Mouse (Mus musculus): Measurements from ENCODE around the gene 4930518I15Rik. TPM values are rescaled to one million over a fixed set of nuclear protein-coding genes. Genes with fewer than 3 reads are reported as not detected.
"Not testable (repeated sequence)": the region's sequence is repeated elsewhere in the genome, so short reads cannot be mapped to it uniquely, and the experiment has no call there.

Gene 4930518I15Rik
- polyA plus RNA-seq, 1 experiment from 2014 or later, result 10.4 TPM

GRCm38 (mm10) chr2:156856311-156856710, 1.4 kb downstream of the 4930518I15Rik start:
- peaks cover 15% of the 10 kb centered on the region for H3K4me1 ChIP-seq (replicated peaks)

GRCm38 (mm10) chr2:156853999-156854771, 3.6 kb downstream of the 4930518I15Rik start:
- ATAC-seq (ENCODE audit: low read depth), result peak; percentile 69; the same call in 1 of the 2 replicates

More at GRCm38 (mm10) chr2:156856311-156856710, 1.4 kb downstream of the 4930518I15Rik start:
- Histone ChIP-seq H3K36me3 (peaks cover 38% of the 10 kb centered on the region), H3K4me3 (no peak overlapping the region), H3K9ac (no peak overlapping the region), H3K27ac (replicated peaks) (no peak overlapping the region), H3K9me3 (no peaks in the 10 kb centered on the region), H3K4me2 (no peak overlapping the region), H3K27me3 (no peaks in the 10 kb centered on the region)
- 91% methylated on average over 1 of the region's 1 CpGs for WGBS
- no peak for ATAC-seq (ENCODE audit: low read depth)

GRCm38 (mm10) chr2:156853584-156853983, 4.2 kb downstream of the 4930518I15Rik start:
- H3K27me3 ChIP-seq; H3K4me3 ChIP-seq; H3K4me2 ChIP-seq; H3K4me1 ChIP-seq (replicated peaks); H3K27ac ChIP-seq (replicated peaks); H3K9me3 ChIP-seq; H3K9ac ChIP-seq: not testable (repeated sequence)
- 65% methylated on average over 8 of the region's 13 CpGs for WGBS
- peak; percentile 51 for ATAC-seq (ENCODE audit: low read depth)
- peaks cover 51% of the 10 kb centered on the region for H3K36me3 ChIP-seq

More at GRCm38 (mm10) chr2:156853999-156854771, 3.6 kb downstream of the 4930518I15Rik start:
- not testable (repeated sequence) for H3K4me1 ChIP-seq (replicated peaks); H3K4me2 ChIP-seq; H3K4me3 ChIP-seq; H3K27me3 ChIP-seq; H3K9ac ChIP-seq; H3K27ac ChIP-seq (replicated peaks); H3K9me3 ChIP-seq
- H3K36me3 ChIP-seq, result peaks cover 46% of the 10 kb centered on the region
- 47% methylated on average over 13 of the region's 13 CpGs for WGBS

GRCm38 (mm10) chr2:156850505-156850904, 7.2 kb downstream of the 4930518I15Rik start:
- H3K4me2 ChIP-seq, result no peak overlapping the region
- H3K9me3 ChIP-seq, result no peaks in the 10 kb centered on the region
- no peak for ATAC-seq (ENCODE audit: low read depth)
- H3K27ac ChIP-seq (replicated peaks), result no peak overlapping the region
- peaks cover 23% of the 10 kb centered on the region for H3K4me1 ChIP-seq (replicated peaks)
- no peak overlapping the region for H3K9ac ChIP-seq
- WGBS, result 89% methylated on average over 5 of the region's 5 CpGs
- no peaks in the 10 kb centered on the region for H3K27me3 ChIP-seq
- peaks cover 40% of the 10 kb centered on the region for H3K36me3 ChIP-seq
- H3K4me3 ChIP-seq, result no peak overlapping the region

GRCm38 (mm10) chr2:156848526-156849182, 9.1 kb downstream of the 4930518I15Rik start:
- Histone ChIP-seq H3K4me1 (replicated peaks) (peaks cover 41% of the 10 kb centered on the region), H3K4me2 (no peak overlapping the region), H3K36me3 (peaks cover 40% of the 10 kb centered on the region), H3K27ac (replicated peaks) (no peak overlapping the region), H3K9me3 (no peaks in the 10 kb centered on the region), H3K27me3 (no peaks in the 10 kb centered on the region), H3K9ac (0 out of 2 replicates have a peak overlapping the region, but pooled peaks have one; percentile 22), H3K4me3 (no peak overlapping the region)
- 78% methylated on average over 6 of the region's 6 CpGs for WGBS
- ATAC-seq (ENCODE audit: low read depth), result no peak

- ATAC-seq (ENCODE audit: low read depth), result no peak
- Histone ChIP-seq H3K27me3 (no peaks in the 10 kb centered on the region), H3K4me2 (no peak overlapping the region), H3K9ac (0 out of 2 replicates have a peak overlapping the region, but pooled peaks have one; percentile 28), H3K4me3 (no peak overlapping the region), H3K4me1 (replicated peaks) (peaks cover 51% of the 10 kb centered on the region), H3K36me3 (peaks cover 36% of the 10 kb centered on the region), H3K9me3 (no peaks in the 10 kb centered on the region), H3K27ac (replicated peaks) (no peak overlapping the region)
- 47% methylated on average over 6 of the region's 6 CpGs for WGBS
Measured at GRCm38 (mm10) chr2:156847653-156848052, 10.1 kb downstream of the 4930518I15Rik start.

GRCm38 (mm10) chr2:156844715-156845114, 13.0 kb downstream of the 4930518I15Rik start:
- Histone ChIP-seq H3K4me3 (no peak overlapping the region), H3K27ac (replicated peaks) (peak overlapping the region; percentile 67), H3K27me3 (peaks cover 15% of the 10 kb centered on the region; the same call in 1 of the 2 replicates), H3K9ac (no peak overlapping the region), H3K4me2 (no peak overlapping the region), H3K36me3 (peaks cover 10% of the 10 kb centered on the region), H3K9me3 (no peaks in the 10 kb centered on the region), H3K4me1 (replicated peaks) (peaks cover 80% of the 10 kb centered on the region)
- WGBS, result 29% methylated on average over 10 of the region's 10 CpGs
- no peak for ATAC-seq (ENCODE audit: low read depth)

- Histone ChIP-seq H3K4me3 (no peak overlapping the region), H3K4me1 (replicated peaks) (peaks cover 85% of the 10 kb centered on the region), H3K9me3 (no peaks in the 10 kb centered on the region), H3K36me3 (peaks cover 5% of the 10 kb centered on the region; the same call in 1 of the 2 replicates), H3K9ac (no peak overlapping the region), H3K27me3 (peaks cover 21% of the 10 kb centered on the region; the same call in 1 of the 2 replicates), H3K4me2 (peak overlapping the region; percentile 87), H3K27ac (replicated peaks) (no peak overlapping the region)
- no peak for ATAC-seq (ENCODE audit: low read depth)
- 59% methylated on average over 10 of the region's 10 CpGs for whole genome bisulfite sequencing
Measured at GRCm38 (mm10) chr2:156843331-156843730, 14.4 kb downstream of the 4930518I15Rik start.

- Histone ChIP-seq H3K4me1 (replicated peaks) (peaks cover 79% of the 10 kb centered on the region), H3K9me3 (no peaks in the 10 kb centered on the region), H3K9ac (peak overlapping the region; percentile 72; the same call in 1 of the 2 replicates), H3K27me3 (peaks cover 21% of the 10 kb centered on the region; the same call in 1 of the 2 replicates), H3K4me3 (peak overlapping the region; percentile 61), H3K27ac (replicated peaks) (peak overlapping the region; percentile 76), H3K4me2 (peak overlapping the region; percentile 87), H3K36me3 (peaks cover 5% of the 10 kb centered on the region; the same call in 1 of the 2 replicates)
- WGBS, result 11% methylated on average over 11 of the region's 11 CpGs
- no peak for ATAC-seq (ENCODE audit: low read depth)
Measured at GRCm38 (mm10) chr2:156842711-156843110, 15.0 kb downstream of the 4930518I15Rik start.

GRCm38 (mm10) chr2:156841841-156842706, 15.7 kb downstream of the 4930518I15Rik start:
- Histone ChIP-seq H3K27me3 (peaks cover 21% of the 10 kb centered on the region; the same call in 1 of the 2 replicates), H3K9me3 (no peaks in the 10 kb centered on the region), H3K27ac (replicated peaks) (peak overlapping the region; percentile 76), H3K4me2 (peak overlapping the region; percentile 87), H3K4me3 (peak overlapping the region; percentile 61), H3K9ac (peak overlapping the region; percentile 72), H3K4me1 (replicated peaks) (peaks cover 73% of the 10 kb centered on the region), H3K36me3 (peaks cover 5% of the 10 kb centered on the region; the same call in 1 of the 2 replicates)
- no peak for ATAC-seq (ENCODE audit: low read depth)
- 3% methylated on average over 20 of the region's 20 CpGs for WGBS

- Histone ChIP-seq H3K27me3 (peaks cover 21% of the 10 kb centered on the region; the same call in 1 of the 2 replicates), H3K9ac (peak overlapping the region; percentile 72), H3K36me3 (0 out of 2 replicates have a peak, but pooled peaks cover under 1% of the 10 kb centered on the region), H3K27ac (replicated peaks) (peak overlapping the region; percentile 76), H3K4me3 (peak overlapping the region; percentile 61), H3K4me1 (replicated peaks) (peaks cover 71% of the 10 kb centered on the region), H3K4me2 (peak overlapping the region; percentile 87), H3K9me3 (no peaks in the 10 kb centered on the region)
- peak; percentile 25; the same call in 1 of the 2 replicates for ATAC-seq (ENCODE audit: low read depth)
- under 1% methylated on average over 39 of the region's 42 CpGs for WGBS
Measured at GRCm38 (mm10) chr2:156841028-156841840, 16.5 kb downstream of the 4930518I15Rik start.
